Mouse (Mus musculus) kidney, postnatal 0 days (tissue): Measurements from ENCODE around the gene Plaur. TPM values are rescaled to one million over a fixed set of nuclear protein-coding genes. Genes with fewer than 3 reads are reported as not detected.

Source experiments
- ATAC-seq: fragments of 200-750 bp; cut with Nextera tagmentation; replicated peaks from 2 replicates; pipeline ENCODE4 v1.8.0; 2017; ENCODE audit warnings: low read depth, moderate number of reproducible peaks, moderate TSS enrichment, moderate library complexity; ENCODE audit not compliant: low FRiP score
- DNase-seq: peaks from one replicate; pipeline ENCODE4 v3.0.0-alpha.2; 2016; ENCODE audit warnings: low spot score
- H3K27ac ChIP-seq: fragments of 300-500 bp; sonication (generic); 2 replicates; pipeline ENCODE4 v1.5.1; 2014; ENCODE audit warnings: mild to moderate bottlenecking
- H3K27me3 ChIP-seq: fragments of 300-500 bp; sonication (generic); 2 replicates; pipeline ENCODE4 v1.6.1; 2014; ENCODE audit warnings: low read length, mixed read lengths; ENCODE audit not compliant: insufficient read depth
- H3K36me3 ChIP-seq: fragments of 300-500 bp; sonication (generic); 2 replicates; pipeline ENCODE4 v1.6.1; 2014; ENCODE audit warnings: low read length, mixed read lengths; ENCODE audit not compliant: insufficient read depth
- H3K4me1 ChIP-seq: fragments of 300-500 bp; sonication (generic); replicated peaks from 2 replicates; pipeline ENCODE4 v1.6.1; 2014; ENCODE audit warnings: antibody characterized with exemption, low read length, mixed read lengths; ENCODE audit not compliant: insufficient read depth
- H3K4me2 ChIP-seq: fragments of 300-500 bp; sonication (generic); 2 replicates; pipeline ENCODE4 v1.6.1; 2014; ENCODE audit warnings: mild to moderate bottlenecking, low read length, moderate library complexity, mixed read lengths
- H3K4me3 ChIP-seq: fragments of 300-500 bp; sonication (generic); replicated peaks from 2 replicates; pipeline ENCODE4 v1.5.1; 2014; ENCODE audit warnings: low read depth, low read length
- H3K9ac ChIP-seq: fragments of 300-500 bp; sonication (generic); 2 replicates; pipeline ENCODE4 v1.6.1; 2014; ENCODE audit warnings: low read depth, low read length
- H3K9me3 ChIP-seq: fragments of 300-500 bp; sonication (generic); replicated peaks from 2 replicates; pipeline ENCODE4 v1.6.1; 2016; ENCODE audit warnings: low read length, inconsistent platforms, mixed read lengths
- CTCF ChIP-seq: IDR thresholded peaks from 2 replicates; pipeline ENCODE4 v1.5.1; 2016; ENCODE audit warnings: antibody characterized with exemption, low read depth, mild to moderate bottlenecking, moderate library complexity
- WGBS: fragments of 180-500 bp; shearing (Covaris S2); extraction: QIAGEN DNeasy Blood & Tissue Kit; methylation state at CpG from one replicate; pipeline ENCODE4 v1.1.7; 2014; 5-methylcytosine and 5-hydroxymethylcytosine counted together
- polyA plus RNA-seq: library from polyadenylated mRNA; unstranded; fragments of >200 nt; fragmentation: Nextera tagmentation; extraction: Ambion mirVana; gene quantifications from 2 replicates; pipeline ENCODE4 v1.2.1, GENCODE M21; 2015

Gene Plaur
- polyA plus RNA-seq, 1 experiment from 2014 or later: 11.5 TPM

- TF ChIP-seq CTCF: no peak
- no peak overlapping the region for H3K4me2 ChIP-seq
- H3K27me3 ChIP-seq: no peaks in the 10 kb centered on the region
- H3K9me3 ChIP-seq: no peaks in the 10 kb centered on the region
- H3K4me1 ChIP-seq: no peaks in the 10 kb centered on the region
- H3K27ac ChIP-seq: no peak overlapping the region
- 70% methylated on average over 15 of the region's 15 CpGs for WGBS
- H3K9ac ChIP-seq: no peak overlapping the region
- DNase-seq: no peak
- peaks cover 17% of the 10 kb centered on the region; the same call in 1 of the 2 replicates for H3K36me3 ChIP-seq
- no peak overlapping the region for H3K4me3 ChIP-seq
- ATAC-seq: no peak
These were observed 39.0 kb upstream of the Plaur start for GRCm38 (mm10) chr7:24423107-24423763.

- Histone ChIP-seq H3K27me3 (no peaks in the 10 kb centered on the region), H3K4me3 (no peak overlapping the region), H3K4me2 (no peak overlapping the region), H3K9me3 (no peaks in the 10 kb centered on the region), H3K9ac (no peak overlapping the region), H3K4me1 (no peaks in the 10 kb centered on the region), H3K27ac (no peak overlapping the region), H3K36me3 (peaks cover 17% of the 10 kb centered on the region; the same call in 1 of the 2 replicates)
- TF ChIP-seq CTCF: no peak
- DNase-seq (peak; percentile 38), ATAC-seq (peak; percentile 66)
- 58% methylated on average over 12 of the region's 12 CpGs for WGBS
These were observed 38.1 kb upstream of the Plaur start for GRCm38 (mm10) chr7:24423956-24424732.

- no peaks in the 10 kb centered on the region for H3K9me3 ChIP-seq
- DNase-seq (no peak), ATAC-seq (no peak)
- no peak for TF ChIP-seq CTCF
- no peaks in the 10 kb centered on the region for H3K4me1 ChIP-seq
- H3K9ac ChIP-seq: no peak overlapping the region
- no peak overlapping the region for H3K4me3 ChIP-seq
- no peaks in the 10 kb centered on the region for H3K27me3 ChIP-seq
- no peak overlapping the region for H3K4me2 ChIP-seq
- no peak overlapping the region for H3K27ac ChIP-seq
- WGBS: 73% methylated on average over 9 of the region's 9 CpGs
- H3K36me3 ChIP-seq: 0 out of 2 replicates have a peak, but pooled peaks cover 5% of the 10 kb centered on the region
These were observed 36.4 kb upstream of the Plaur start for GRCm38 (mm10) chr7:24425919-24426318.

- H3K36me3 ChIP-seq: no peaks in the 10 kb centered on the region
- no peak overlapping the region for H3K27ac ChIP-seq
- DNase-seq: no peak
These were observed 35.1 kb upstream of the Plaur start for GRCm38 (mm10) chr7:24427168-24427567.

GRCm38 (mm10) chr7:24428725-24429124, 33.6 kb upstream of the Plaur start:
- no peak for TF ChIP-seq CTCF
- Histone ChIP-seq H3K36me3 (no peaks in the 10 kb centered on the region), H3K27ac (no peak overlapping the region), H3K9ac (no peak overlapping the region), H3K4me3 (no peak overlapping the region), H3K4me2 (no peak overlapping the region), H3K27me3 (no peaks in the 10 kb centered on the region), H3K4me1 (no peaks in the 10 kb centered on the region), H3K9me3 (no peaks in the 10 kb centered on the region)
- ATAC-seq: no peak
- WGBS: 88% methylated on average over 5 of the region's 5 CpGs
- DNase-seq: no peak

More at GRCm38 (mm10) chr7:24427168-24427567, 35.1 kb upstream of the Plaur start:
- Histone ChIP-seq H3K27me3 (no peaks in the 10 kb centered on the region), H3K4me2 (no peak overlapping the region), H3K9me3 (no peaks in the 10 kb centered on the region), H3K9ac (no peak overlapping the region), H3K4me3 (no peak overlapping the region), H3K4me1 (no peaks in the 10 kb centered on the region)
- no peak for ATAC-seq
- TF ChIP-seq CTCF: no peak
- 95% methylated on average over 8 of the region's 8 CpGs for WGBS

GRCm38 (mm10) chr7:24429413-24430112, 32.7 kb upstream of the Plaur start:
- no peak overlapping the region for H3K27ac ChIP-seq
- H3K9me3 ChIP-seq: no peaks in the 10 kb centered on the region
- H3K4me3 ChIP-seq: no peak overlapping the region
- 42% methylated on average over 16 of the region's 16 CpGs for WGBS
- DNase-seq: no peak
- H3K9ac ChIP-seq: no peak overlapping the region
- TF ChIP-seq CTCF: no peak
- no peaks in the 10 kb centered on the region for H3K4me1 ChIP-seq
- H3K4me2 ChIP-seq: no peak overlapping the region
- H3K36me3 ChIP-seq: no peaks in the 10 kb centered on the region
- H3K27me3 ChIP-seq: no peaks in the 10 kb centered on the region
- no peak for ATAC-seq
